Mouse (Mus musculus) liver, adult 2 months (tissue): ENCODE data around the gene Eif4a1. TPM values are rescaled to one million over a fixed set of nuclear protein-coding genes. Genes with fewer than 3 reads are reported as not detected.
"Not testable (repeated sequence)": the region's sequence is repeated elsewhere in the genome, so short reads cannot be mapped to it uniquely, and the experiment has no call there.

Experiments used
- DNase-seq: peaks from one replicate; pipeline ENCODE4 v3.0.0-alpha.2; 2011; ENCODE audit warnings: low read depth, low spot score; ENCODE audit errors: extremely low read depth
- H3K27ac ChIP-seq: fragments of 200-500 bp; replicated peaks from 2 replicates; pipeline ENCODE4 v1.5.1; 2012; ENCODE audit warnings: low read depth, mild to moderate bottlenecking, control low read depth, inconsistent platforms, low read length; ENCODE audit not compliant: insufficient read depth
- H3K27me3 ChIP-seq: fragments of 200-500 bp; 2 replicates; pipeline ENCODE4 v1.6.1; 2012; ENCODE audit warnings: mild to moderate bottlenecking, moderate library complexity, low read length, inconsistent platforms; ENCODE audit not compliant: control insufficient read depth, insufficient read depth
- H3K36me3 ChIP-seq: fragments of 200-500 bp; 2 replicates; pipeline ENCODE4 v1.6.1; 2012; ENCODE audit warnings: low read length, inconsistent platforms; ENCODE audit not compliant: control insufficient read depth, insufficient read depth
- H3K4me1 ChIP-seq: fragments of 200-500 bp; 2 replicates; pipeline ENCODE4 v1.6.1; 2011; ENCODE audit warnings: low read length; ENCODE audit not compliant: control insufficient read depth, insufficient read depth
- H3K4me3 ChIP-seq: fragments of 200-500 bp; 2 replicates; pipeline ENCODE4 v1.5.1; 2011; ENCODE audit warnings: low read depth, mild to moderate bottlenecking, control low read depth, low read length, moderate library complexity; ENCODE audit not compliant: insufficient read depth
- H3K79me2 ChIP-seq: fragments of 200-500 bp; 2 replicates; pipeline ENCODE4 v1.6.1; 2012; ENCODE audit warnings: inconsistent platforms, mild to moderate bottlenecking, low read length, moderate library complexity; ENCODE audit not compliant: control insufficient read depth, insufficient read depth
- H3K9ac ChIP-seq: fragments of 200-500 bp; 2 replicates; pipeline ENCODE4 v1.6.1; 2012; ENCODE audit warnings: low read depth, mild to moderate bottlenecking, control low read depth, inconsistent platforms, low read length
- CTCF ChIP-seq: fragments of 200-500 bp; IDR thresholded peaks from 2 replicates; pipeline ENCODE4 v1.5.1; 2011; ENCODE audit warnings: low read depth, low read length, control low read depth
- POLR2A ChIP-seq: fragments of 200-500 bp; IDR thresholded peaks from 2 replicates; pipeline ENCODE4 v1.6.1; 2011; ENCODE audit warnings: low read length, control low read depth; ENCODE audit not compliant: insufficient read depth; ENCODE audit errors: extremely low read depth
- WGBS: fragments of 180-500 bp; shearing (Covaris S2); methylation state at CpG from one replicate; pipeline ENCODE4 v1.1.7; 2018; 5-methylcytosine and 5-hydroxymethylcytosine counted together
- polyA plus RNA-seq: library from polyadenylated mRNA; depleted of rRNA; stranded (reverse); fragments of >200 nt; gene quantifications from 2 replicates; pipeline ENCODE4 v1.2.3, GENCODE M21; 2012
- total RNA-seq: library from RNA; depleted of rRNA; stranded (reverse); fragments of >200 nt; gene quantifications from 2 replicates; pipeline ENCODE4 v1.2.3, GENCODE M21; 2014

Gene Eif4a1
- total and polyA plus RNA-seq, 2 experiments: 221 to 370 TPM

GRCm38 (mm10) chr11:69703814-69704612, 31.8 kb upstream of the Eif4a1 start:
- TF ChIP-seq CTCF (no peak), POLR2A (no peak)
- no peak overlapping the region for H3K4me3 ChIP-seq

GRCm38 (mm10) chr11:69703381-69703780, 31.2 kb upstream of the Eif4a1 start:
- H3K36me3 ChIP-seq, H3K9ac ChIP-seq, H3K27ac ChIP-seq, H3K4me1 ChIP-seq, DNase-seq, H3K4me3 ChIP-seq, H3K27me3 ChIP-seq, H3K79me2 ChIP-seq: not testable (repeated sequence)
- 84% methylated on average over 3 of the region's 3 CpGs for WGBS

More at GRCm38 (mm10) chr11:69703814-69704612, 31.8 kb upstream of the Eif4a1 start:
- H3K27ac ChIP-seq: no peak overlapping the region
- 73% methylated on average over 8 of the region's 8 CpGs for WGBS
- H3K9ac ChIP-seq: no peak overlapping the region
- no peak for DNase-seq
- H3K79me2 ChIP-seq: no peaks in the 10 kb centered on the region
- no peaks in the 10 kb centered on the region for H3K27me3 ChIP-seq
- no peaks in the 10 kb centered on the region for H3K4me1 ChIP-seq
- no peaks in the 10 kb centered on the region for H3K36me3 ChIP-seq

- not testable (repeated sequence) for H3K79me2 ChIP-seq, H3K36me3 ChIP-seq, H3K27ac ChIP-seq, H3K4me3 ChIP-seq, H3K27me3 ChIP-seq, H3K4me1 ChIP-seq, DNase-seq, H3K9ac ChIP-seq
- WGBS: 95% methylated on average over 10 of the region's 10 CpGs
These were observed 30.7 kb upstream of the Eif4a1 start for GRCm38 (mm10) chr11:69702886-69703285.

- TF ChIP-seq CTCF: no peak
- TF ChIP-seq POLR2A: no peak
- no peaks in the 10 kb centered on the region for H3K79me2 ChIP-seq
- no peaks in the 10 kb centered on the region for H3K36me3 ChIP-seq
- H3K4me3 ChIP-seq: no peak overlapping the region
- H3K4me1 ChIP-seq: no peaks in the 10 kb centered on the region
- 61% methylated on average over 1 of the region's 1 CpGs for WGBS
- no peaks in the 10 kb centered on the region for H3K27me3 ChIP-seq
- no peak overlapping the region for H3K9ac ChIP-seq
- no peak for DNase-seq
- H3K27ac ChIP-seq: no peak overlapping the region
These were observed 27.4 kb upstream of the Eif4a1 start for GRCm38 (mm10) chr11:69699595-69699994.

- H3K27ac ChIP-seq: no peak overlapping the region
- 77% methylated on average over 5 of the region's 5 CpGs for WGBS
- no peak overlapping the region for H3K4me3 ChIP-seq
- no peaks in the 10 kb centered on the region for H3K27me3 ChIP-seq
- H3K4me1 ChIP-seq: no peaks in the 10 kb centered on the region
- TF ChIP-seq CTCF (no peak), POLR2A (no peak)
- no peaks in the 10 kb centered on the region for H3K79me2 ChIP-seq
- no peak overlapping the region for H3K9ac ChIP-seq
- H3K36me3 ChIP-seq: no peaks in the 10 kb centered on the region
- DNase-seq: no peak
These were observed 26.4 kb upstream of the Eif4a1 start for GRCm38 (mm10) chr11:69698574-69698973.

- no peak for DNase-seq
- Histone ChIP-seq H3K27me3 (no peaks in the 10 kb centered on the region), H3K79me2 (no peaks in the 10 kb centered on the region), H3K36me3 (no peaks in the 10 kb centered on the region), H3K9ac (no peak overlapping the region), H3K4me1 (peaks cover 7% of the 10 kb centered on the region; the same call in 1 of the 2 replicates), H3K27ac (no peak overlapping the region), H3K4me3 (no peak overlapping the region)
- WGBS: 90% methylated on average over 3 of the region's 3 CpGs
- TF ChIP-seq POLR2A: no peak
- TF ChIP-seq CTCF: no peak
These were observed 25.2 kb upstream of the Eif4a1 start for GRCm38 (mm10) chr11:69697396-69697795.
